Mouse (Mus musculus) CH12F3 (cell line): ENCODE measurements at regions not wholly inside any gene's neighbourhood (a gene's known extent, or its start where the extent isn't known, plus 50 kb on each side); places are given as distances from the start of the nearest gene placed in this dataset.

ENCODE experiments used
- in situ Hi-C: fragments of 300-500 bp; cut with MboI; formaldehyde crosslinking; loops from 2 replicates; pipeline ENCODE4 v1.14.3; 2020; ENCODE audit warnings: low sequenced_read_pairs

DNA sequence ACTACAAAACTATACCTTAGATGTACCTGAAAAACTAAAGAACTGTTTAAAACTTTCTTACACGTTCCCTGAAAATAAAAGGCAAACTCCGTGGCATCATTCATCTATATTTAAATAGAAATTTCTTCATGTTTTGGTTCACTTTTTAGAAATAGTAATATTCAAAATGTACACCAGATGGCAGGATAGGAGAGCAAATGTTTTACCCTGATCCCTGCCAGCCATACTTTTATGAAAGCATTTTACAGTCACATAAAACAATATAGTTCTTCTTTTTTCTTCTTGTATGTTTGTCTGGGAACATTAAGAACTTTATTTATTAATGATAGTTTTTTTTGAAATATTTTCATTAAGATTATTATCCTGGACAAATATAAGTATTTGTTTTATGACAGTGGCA lies 68.5 kb downstream of the 4921530L21Rik start:
- in situ Hi-C loops: loop anchor here (25.0 kb wide), 1 partner anchor 938 kb away; no protein-coding TSS in a partner anchor

DNA sequence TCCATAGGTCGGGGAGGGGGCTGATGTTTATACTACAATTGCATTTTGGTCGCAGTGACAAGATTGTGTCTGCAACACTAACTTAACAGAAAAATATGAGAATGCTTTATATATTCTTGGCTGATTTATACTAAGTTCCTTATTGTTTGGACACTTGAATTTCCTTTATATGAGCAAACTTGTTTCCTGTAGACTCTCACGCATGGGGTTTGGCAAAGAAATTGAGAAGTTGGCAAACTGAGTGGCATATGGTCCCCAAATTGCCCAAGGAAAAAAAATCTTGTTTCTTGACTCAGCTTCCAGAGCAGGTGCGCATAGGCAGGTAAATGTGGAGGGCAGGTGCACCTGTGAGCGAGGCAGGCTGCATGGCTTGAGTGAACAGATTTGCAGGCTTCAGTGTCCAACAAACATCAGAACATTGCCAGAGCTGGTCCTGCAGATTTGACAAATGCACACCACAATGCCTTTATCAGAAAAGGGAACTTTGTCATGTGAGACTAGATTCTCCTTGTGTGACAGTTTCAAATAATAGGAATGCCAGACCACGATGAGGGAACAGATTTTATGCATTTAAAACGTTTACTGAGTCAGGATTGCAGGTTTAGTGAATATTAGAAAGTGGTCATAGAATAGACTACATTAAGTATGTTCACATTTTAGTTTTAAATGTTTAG lies 75.1 kb downstream of the 4921530L21Rik start:
- in situ Hi-C loops: no loop called here

DNA sequence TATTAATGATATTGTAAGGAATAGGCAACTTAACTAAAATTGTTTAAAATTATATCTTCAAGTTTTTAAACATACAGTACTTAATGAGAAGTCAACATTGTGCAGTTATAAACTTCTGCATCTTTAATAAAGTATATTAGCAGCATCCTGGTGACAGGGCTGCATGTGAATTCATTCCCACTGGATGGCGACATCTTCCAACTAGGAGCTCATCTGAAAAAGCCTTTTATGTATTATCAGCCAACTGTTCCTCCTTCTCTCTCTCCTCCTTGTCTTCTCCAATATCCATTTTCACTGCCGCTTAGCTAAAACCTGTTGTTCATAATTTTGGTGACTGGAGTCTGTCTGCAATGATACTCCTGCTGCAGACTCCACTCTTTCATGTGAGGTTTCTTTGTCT lies 103.0 kb downstream of the 4921530L21Rik start:
- in situ Hi-C loops: no loop called here

DNA sequence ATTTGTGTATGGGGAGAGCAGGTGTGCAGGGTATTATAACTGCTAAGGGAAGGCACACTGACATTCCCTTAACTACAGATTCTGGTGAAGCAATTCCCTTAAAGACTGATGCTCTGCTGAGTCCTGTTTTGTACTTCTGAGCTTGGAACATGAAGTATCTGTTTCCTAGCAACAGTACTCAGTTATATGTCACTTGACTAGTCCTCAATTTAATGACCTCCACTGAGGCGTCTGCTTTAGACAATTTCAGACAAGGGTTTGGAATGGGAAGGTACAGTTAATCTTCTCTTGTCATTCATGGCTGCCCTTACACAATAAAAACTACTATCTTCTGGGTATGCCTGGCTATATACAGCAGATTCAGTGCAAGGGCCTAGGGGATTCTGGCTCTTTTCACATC lies 117.3 kb downstream of the 4921530L21Rik start:
- in situ Hi-C loops: no loop called here

DNA sequence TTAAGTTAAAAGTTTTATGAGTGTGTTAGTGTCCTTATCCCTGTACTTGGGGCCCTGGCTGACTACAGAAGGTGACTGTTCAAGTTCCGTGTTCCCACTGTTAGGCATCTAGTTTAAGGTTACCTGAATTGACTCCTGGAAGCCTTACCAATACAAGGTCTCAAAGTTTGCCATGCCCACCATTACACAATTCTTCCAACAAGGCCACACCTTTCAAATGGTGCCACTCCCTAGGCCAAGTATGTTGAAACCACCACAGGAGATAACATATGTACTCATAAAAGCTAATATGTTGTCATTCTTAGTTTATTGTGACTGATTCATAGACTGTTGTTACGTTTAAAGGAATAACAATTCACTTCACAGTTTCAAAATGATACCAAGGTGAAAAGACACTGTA lies 140.6 kb downstream of the 4921530L21Rik start:
- in situ Hi-C loops: no loop called here
